Mouse (Mus musculus) right cerebral cortex, postnatal 14 days (tissue): ENCODE data around the gene Rnf8.
"Not testable (repeated sequence)": the region's sequence is repeated elsewhere in the genome, so short reads cannot be mapped to it uniquely, and the experiment has no call there.

Experiments used
- DNase-seq: peaks from one replicate; pipeline ENCODE4 v3.0.0; 2022

The Rnf8 gene

DNA sequence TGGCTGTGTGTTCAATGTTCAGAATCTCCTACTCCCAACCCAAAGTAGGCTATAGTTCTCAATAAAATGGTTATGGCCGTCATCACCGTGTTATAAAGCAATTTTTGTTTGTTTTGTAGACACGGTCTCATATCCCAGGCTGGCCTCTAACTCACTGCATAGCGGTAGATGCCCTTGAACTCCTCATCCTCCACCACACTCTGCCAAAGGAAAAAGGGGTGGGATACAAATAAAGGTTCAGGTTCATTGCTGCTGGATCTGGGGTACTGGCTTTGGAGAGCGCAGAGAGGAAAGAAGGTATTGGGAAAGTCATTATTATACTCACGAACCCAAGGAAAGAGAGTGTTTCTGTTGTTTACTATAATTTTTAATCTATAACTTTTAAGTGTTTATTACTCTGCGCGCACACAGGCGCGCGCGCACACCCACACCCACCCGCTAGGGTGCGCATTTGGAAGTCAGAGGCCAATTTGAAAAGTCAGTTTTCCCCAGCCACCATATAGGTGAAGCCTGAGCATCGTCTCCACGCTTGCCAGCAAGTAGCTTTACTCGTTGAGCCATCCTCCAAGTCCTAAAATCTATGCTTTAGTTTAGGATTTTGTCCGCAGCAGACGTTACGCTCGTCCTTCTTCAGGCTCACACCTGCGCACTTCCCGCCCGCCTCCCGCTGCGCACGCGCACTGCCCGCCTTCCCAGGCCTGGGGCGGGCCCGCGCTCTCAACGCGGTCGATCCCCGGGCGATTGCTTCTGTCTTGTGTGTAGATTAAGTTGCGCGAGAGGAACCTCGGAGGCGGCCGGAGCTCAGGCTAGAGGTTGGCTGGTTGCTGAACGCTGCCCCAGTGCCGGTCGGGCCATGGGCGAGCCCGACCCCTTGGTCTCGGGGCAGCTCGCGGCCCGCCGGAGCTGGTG, at the start of gene Rnf8, which contains the start of gene Gm28043:
Gene Rnf8 (plus strand): TSS at position 676 of the 909 bp plus-strand sequence.
Gene Gm28043 (plus strand): TSS at position 762 of the 909 bp plus-strand sequence.
- peak; percentile 95 for DNase-seq

DNA sequence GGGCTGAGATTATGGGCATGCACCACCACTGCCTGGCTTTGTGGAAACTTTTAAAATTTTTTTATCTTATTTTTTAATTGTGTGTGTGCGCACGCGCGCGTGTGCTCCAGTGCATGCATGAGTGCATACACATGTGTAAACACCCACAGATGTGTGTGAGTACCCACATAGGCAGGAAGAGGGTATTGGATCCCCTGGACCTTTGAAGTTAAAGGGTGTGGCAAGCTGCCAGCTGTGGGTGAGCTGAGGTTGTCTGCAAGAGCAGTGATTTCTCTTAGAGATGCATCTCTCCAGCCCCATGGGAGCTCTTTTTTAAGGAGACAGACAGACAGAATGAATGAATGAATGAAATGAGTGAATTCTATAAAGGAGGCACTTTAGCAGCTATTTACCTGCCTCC, 49.1 kb upstream of the Rnf8 start:
- DNase-seq = no peak

- no peak for DNase-seq
Observed at GRCm38 (mm10) chr17:29568435-29568834, 46.2 kb upstream of the Rnf8 start.

- DNase-seq = no peak
Observed at GRCm38 (mm10) chr17:29569831-29570230, 44.8 kb upstream of the Rnf8 start.

DNA sequence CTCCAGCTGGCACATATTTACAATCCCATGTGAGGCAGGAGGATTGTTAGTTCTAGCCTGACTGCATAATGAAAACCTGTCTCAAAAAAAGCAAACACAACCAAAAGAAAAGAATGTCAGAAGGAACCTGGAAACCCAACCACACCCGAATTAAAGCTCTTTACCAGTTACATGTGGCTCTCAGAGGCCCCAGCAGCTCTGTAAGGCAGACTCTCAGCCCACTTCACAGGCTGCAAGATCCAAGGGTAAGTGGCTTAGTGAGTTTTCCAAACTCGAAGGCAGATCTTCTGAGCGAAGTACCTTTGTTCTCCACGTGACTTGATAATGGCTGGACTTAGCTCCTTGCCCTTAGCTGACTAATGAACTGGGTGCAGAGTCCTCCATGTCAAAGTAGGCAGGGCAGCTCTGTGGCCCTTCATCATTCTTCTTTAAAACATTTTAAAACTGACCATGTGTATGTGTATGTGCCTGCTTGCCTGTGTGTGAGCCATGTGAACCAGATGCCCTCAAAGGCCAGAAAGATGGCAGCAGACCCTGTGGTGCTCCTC, 34.9 kb upstream of the Rnf8 start:
- no peak for DNase-seq

DNA sequence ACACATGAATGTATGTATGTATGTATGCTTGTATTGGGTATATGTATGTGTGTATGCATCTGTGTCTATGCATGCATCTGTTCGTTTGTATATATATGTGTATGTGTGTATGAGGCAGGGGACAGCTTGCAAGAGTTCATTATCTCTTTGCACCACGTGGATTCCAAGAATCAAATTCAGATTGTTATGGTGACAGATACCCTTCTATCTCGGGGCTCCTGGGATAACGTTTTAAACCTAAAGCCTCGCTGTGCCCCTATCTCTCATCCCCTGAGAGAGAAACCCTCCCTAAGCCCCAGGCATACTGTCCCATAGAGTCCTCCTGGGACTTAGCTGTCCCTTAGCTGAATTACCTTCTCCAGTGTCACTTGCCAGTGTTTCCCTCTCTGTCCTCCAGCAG, 31.0 kb upstream of the Rnf8 start:
- DNase-seq = no peak

DNA sequence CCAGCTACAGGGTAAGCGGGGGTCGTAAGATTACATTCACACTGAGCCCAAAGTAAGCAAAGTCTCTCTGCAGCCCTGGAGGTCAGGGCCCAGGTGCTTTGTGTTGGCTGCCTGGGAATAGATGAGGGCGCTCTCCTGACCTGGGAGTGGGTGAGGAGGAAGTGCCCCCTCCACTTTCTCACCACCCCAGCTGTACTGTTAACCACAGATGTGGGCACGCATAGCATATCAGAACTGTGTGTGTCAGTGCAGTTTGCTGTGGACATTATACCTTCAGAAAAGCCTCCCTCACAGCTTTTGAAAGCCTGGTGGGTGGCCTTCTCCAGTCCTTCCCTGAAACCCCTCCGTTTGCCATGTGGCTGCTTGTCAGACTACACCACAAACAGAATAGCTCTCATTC, 30.3 kb upstream of the Rnf8 start:
- DNase-seq = no peak

- DNase-seq = no peak
Observed at GRCm38 (mm10) chr17:29584737-29585136, 29.9 kb upstream of the Rnf8 start.

DNA sequence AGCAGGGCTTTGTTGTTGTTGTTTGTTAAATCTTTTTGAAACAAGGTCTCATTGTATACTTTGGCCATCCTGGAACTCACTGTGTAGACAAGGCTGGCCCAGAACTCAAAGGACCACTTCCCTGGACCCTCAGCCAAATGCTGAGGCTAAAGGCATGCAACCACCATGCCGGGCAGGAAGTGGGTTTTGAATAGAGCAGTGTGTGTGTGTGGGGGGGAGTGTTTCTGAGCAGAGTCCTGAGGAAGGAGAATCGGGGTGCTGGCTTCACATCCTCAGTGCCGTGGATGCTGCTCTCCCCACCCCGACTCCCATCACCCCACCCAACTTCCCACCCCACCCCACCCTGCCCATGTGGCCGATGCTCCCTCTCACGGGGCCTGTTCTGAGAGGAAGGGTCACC, 29.1 kb upstream of the Rnf8 start:
- DNase-seq = no peak

DNA sequence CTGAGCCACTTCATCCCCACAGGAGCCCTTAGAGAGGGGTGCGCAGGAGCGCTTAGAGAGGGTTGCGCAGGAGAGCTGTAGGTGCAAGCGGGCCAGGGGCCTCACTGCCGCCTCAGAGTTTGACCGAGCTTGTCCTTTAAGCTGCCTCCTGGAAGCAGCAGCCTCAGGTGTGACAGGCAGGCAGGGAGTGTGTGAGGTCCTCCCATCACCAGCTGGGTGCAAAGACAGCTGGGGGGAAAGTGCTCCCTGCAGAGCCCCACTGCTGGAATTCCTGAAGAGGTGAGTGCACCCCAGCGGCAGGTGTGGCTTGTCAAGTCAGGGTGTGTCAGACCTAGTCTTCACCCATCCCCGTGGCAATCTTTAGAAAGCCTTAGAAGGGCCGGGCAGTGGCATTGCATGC, 27.7 kb upstream of the Rnf8 start:
- no peak for DNase-seq

DNA sequence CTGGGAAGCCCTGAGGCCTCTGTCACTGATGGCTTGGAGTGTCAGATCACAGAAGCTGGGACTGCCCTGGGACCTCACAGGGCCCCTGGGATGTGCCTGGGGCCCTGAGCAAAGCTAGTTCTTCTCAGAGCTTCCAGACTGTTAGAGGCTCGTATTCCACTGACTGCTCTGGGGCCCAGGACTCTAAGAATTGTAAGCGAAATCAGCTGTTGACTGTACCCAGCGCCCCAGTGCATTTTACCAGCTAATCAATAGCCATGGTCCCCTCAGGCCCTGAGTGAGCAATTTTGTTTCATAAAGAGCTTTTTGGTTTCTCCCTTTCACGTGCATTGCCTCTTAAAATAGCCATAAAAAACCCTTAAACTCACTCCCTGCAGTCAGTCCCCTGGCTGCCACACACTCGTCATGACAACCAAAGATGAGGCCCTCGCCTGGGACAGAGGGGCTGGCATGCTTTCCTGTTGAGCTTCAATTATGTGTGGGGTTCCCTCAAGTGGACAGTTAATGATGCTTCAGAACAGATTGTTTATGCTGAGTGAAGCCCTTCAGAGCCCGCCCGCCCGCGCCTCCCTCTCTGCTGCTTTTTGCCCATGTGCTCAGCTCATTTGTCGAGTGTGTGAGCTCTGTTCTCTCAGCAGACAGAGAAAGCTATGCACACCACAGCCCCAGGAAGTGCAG, 25.2 kb upstream of the Rnf8 start:
- no peak for DNase-seq

DNA sequence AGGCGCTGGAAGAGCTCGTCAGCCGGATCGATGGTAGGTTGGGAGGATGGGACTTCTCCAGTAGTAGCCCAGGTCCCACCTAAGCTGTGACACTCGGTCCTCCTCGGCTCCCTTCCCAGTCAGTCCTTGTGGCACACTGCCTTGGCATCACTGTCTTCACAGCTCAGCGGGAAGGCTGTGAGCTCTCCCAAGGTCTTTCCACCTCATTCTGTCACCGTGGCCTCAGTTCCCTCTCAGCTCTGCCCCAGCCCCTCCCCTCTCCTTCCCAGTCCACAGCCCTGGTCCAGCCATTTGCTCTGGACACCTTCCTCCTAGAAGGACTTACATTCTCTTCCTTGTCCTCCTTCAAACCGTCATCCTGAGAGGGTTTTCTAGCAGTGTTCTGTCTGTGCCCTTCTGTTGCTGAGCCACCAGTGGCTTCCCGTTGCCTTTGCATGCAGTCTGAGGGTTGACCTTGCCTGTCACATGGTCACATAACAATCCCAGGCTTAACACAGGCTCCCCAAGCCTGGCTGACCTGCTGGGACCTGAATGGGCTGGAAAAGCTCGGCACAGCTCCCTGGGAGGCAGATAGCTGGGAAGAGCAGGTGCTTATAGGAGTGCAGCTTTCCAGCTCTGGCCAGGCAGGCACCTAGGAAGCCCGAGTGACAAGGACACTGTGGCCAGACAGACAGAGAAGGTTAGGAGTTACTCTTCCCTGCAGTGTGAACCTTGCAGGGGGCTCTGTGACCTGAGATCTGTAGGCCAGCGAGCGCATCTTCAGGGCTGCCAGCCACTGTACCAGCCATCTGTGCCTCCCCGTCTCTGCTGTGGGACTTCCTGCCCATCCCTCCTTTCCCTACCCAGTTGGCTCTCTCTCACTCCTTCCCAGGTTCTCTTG, 18.5 kb upstream of the Rnf8 start:
- DNase-seq = no peak

DNA sequence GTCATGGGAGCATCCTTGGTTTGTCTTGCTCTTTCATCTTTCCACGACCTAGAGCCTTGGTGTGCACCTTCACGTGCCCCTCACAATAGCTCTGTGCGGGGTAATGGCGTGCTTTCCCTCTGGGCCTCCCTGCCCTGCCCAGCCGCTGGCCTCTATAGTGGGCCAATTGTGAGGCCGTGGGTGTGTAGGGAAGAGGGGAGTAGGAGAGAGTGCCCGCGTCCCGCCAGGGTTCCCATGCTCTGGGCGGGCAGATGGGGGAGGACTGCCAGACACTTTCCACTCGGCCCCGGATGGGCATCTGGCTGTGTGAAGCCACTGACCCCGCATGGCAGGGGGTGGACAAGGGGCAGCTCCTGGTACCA, 17.8 kb upstream of the Rnf8 start:
- DNase-seq = no peak

GRCm38 (mm10) chr17:29599051-29599450, 15.5 kb upstream of the Rnf8 start:
- DNase-seq = no peak

DNA sequence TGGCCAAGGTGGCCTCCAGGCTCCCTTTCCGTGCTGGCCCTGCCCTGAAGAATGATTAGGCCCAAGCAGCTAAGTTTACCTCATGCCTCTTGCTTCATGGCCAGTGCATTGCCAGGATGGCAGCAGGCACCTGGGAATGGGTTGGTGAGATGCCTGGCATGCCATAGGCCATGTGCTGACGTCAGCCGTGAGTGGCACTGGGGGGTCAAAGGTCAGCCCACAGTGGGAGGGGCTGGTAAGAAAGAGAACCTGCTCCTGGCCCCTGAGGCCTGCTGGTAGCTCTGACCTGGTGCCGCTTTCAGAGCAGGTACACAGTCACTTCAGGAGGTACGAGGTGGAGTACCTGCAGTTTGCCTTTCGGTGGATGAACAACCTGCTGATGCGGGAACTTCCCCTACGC, 15.1 kb upstream of the Rnf8 start:
- no peak for DNase-seq

DNA sequence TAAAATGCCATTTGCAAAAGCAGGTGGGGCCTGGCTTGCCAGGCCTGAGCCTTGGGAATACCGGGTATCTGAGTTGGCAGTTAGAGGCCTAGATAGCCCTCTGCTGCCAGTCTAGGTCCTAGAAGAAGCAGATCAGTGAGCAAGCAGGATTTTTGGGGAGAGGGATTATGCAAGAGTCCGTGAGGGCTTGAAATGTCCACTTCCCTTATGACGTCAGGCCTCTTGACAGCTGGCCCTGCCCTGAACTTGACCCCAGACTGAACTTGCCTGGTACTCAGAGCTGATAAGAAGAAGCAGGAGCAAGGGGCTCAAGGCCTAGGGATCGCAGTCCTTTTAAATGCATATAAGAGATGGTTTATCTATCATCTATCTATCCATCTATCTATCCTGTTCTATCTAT, 13.2 kb upstream of the Rnf8 start:
- no peak for DNase-seq

GRCm38 (mm10) chr17:29603283-29603682, 11.3 kb upstream of the Rnf8 start:
- DNase-seq = peak; percentile 88

DNA sequence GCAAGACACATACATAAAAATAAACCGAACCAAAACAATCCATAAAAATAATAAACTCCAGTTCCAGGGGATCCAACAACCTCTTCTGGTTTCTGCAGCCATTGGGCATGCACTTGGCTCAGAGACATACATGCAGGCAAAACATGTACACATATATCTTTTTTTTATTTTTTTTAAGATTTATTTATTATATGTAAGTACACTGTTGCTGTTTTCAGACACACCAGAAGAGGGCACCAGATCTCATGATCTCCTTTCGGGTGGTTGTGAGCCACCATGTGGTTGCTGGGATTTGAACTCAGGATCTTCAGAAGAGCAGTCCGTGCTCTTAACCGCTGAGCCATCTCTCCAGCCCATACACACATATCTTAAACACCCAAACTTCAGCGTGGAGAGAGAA, 1.1 kb upstream of the Rnf8 start:
- DNase-seq = not testable (repeated sequence)

GRCm38 (mm10) chr17:29615024-29615551, 498 bp downstream of the Rnf8 start:
- DNase-seq = no peak

DNA sequence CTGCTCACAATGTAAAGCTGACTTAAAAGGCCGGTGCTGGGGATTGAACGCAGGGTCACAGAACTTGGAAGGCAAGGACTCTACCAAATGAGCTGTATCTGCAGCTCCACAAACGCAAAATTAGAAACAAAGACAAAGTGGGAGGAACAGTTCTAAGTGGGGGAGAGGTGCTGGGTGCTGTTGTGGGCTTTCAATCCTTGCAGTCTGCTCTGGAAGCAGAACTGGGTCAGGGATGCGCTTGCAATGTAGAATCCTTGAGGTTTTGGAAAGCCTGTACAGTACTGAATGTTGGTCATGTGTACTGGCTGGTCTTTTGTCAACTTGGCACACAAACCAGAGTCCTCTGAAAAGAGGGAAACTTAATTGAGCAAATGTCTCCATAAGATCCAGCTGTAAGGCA, 1.0 kb downstream of the Rnf8 start:
- no peak for DNase-seq

- no peak for DNase-seq
Observed at GRCm38 (mm10) chr17:29619231-29619630, 4.6 kb downstream of the Rnf8 start.

DNA sequence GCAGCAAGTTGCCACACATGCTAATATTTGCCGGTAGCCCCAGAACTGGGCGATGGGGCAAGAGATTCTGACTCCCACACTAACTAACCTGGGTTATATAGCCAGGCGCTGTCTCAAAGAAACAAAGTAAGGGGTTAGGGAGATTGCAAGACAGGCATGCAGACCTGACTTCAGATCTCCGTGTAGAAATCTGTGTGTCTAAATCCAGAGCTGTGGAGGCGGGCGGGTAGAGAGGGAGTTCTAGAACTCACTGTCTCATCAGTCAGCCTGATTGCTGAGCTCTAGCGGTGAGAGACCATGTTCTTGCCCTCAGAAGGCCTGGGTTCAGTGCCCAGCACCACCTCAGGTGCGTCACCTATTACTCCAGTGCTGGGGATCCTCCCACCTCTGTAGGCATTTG, 8.9 kb downstream of the Rnf8 start:
- no peak for DNase-seq

DNA sequence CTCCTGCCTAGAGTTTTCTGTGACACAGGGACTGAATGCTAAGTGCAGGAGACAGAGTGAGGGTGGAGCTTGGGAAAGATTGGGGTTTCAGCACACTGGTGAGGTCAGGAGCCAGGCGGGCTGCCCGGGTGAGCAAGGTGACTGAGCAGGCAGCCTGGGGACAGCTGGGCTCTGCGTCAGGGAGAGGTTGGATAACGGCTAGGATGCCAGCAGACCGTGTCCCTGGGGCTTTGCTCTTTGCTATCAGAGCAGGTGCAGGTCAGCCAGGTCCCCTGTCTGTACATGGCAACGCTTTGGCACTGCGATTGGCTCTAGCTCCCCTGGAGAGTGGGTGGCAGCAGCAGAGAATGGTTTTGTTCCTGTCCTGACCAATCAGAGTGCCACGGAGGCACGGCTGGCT, 12.7 kb downstream of the Rnf8 start:
- no peak for DNase-seq
